Mouse (Mus musculus) kidney, embryonic 16.5 days (tissue): Measurements from ENCODE around the gene Atp6v1e2. TPM values are rescaled to one million over a fixed set of nuclear protein-coding genes. Genes with fewer than 3 reads are reported as not detected.

Source experiments
- ATAC-seq: fragments of 200-750 bp; cut with Nextera tagmentation; 2 replicates; pipeline ENCODE4 v1.8.0; 2017; ENCODE audit warnings: moderate TSS enrichment; ENCODE audit not compliant: low FRiP score, low TSS enrichment
- H3K27ac ChIP-seq: fragments of 300-500 bp; sonication (generic); 2 replicates; pipeline ENCODE4 v1.5.1; 2014; ENCODE audit warnings: low read length
- H3K27me3 ChIP-seq: fragments of 300-500 bp; sonication (generic); 2 replicates; pipeline ENCODE4 v1.6.1; 2014; ENCODE audit warnings: low read length, control low read depth, mixed read lengths; ENCODE audit not compliant: insufficient read depth
- H3K36me3 ChIP-seq: fragments of 300-500 bp; sonication (generic); 2 replicates; pipeline ENCODE4 v1.6.1; 2014; ENCODE audit warnings: low read length, control low read depth, mixed read lengths; ENCODE audit not compliant: insufficient read depth
- H3K4me1 ChIP-seq: fragments of 300-500 bp; sonication (generic); 2 replicates; pipeline ENCODE4 v1.6.1; 2014; ENCODE audit warnings: low read length, control low read depth, mixed read lengths; ENCODE audit not compliant: insufficient read depth
- H3K4me2 ChIP-seq: fragments of 300-500 bp; sonication (generic); replicated peaks from 2 replicates; pipeline ENCODE4 v1.6.1; 2014; ENCODE audit warnings: low read depth, low read length
- H3K4me3 ChIP-seq: fragments of 300-500 bp; sonication (generic); 2 replicates; pipeline ENCODE4 v1.5.1; 2014; ENCODE audit warnings: mild to moderate bottlenecking, low read length
- H3K9ac ChIP-seq: fragments of 300-500 bp; sonication (generic); replicated peaks from 2 replicates; pipeline ENCODE4 v1.6.1; 2014; ENCODE audit warnings: low read length
- H3K9me3 ChIP-seq: fragments of 300-500 bp; sonication (generic); 2 replicates; pipeline ENCODE4 v1.6.1; 2016; ENCODE audit warnings: low read length, control low read depth
- WGBS: fragments of 180-500 bp; shearing (Covaris S2); extraction: QIAGEN DNeasy Blood & Tissue Kit; methylation state at CpG from one replicate; pipeline ENCODE4 v1.1.7; 2014; 5-methylcytosine and 5-hydroxymethylcytosine counted together
- polyA plus RNA-seq: library from polyadenylated mRNA; unstranded; fragments of >200 nt; fragmentation: Nextera tagmentation; extraction: Ambion mirVana; gene quantifications from 2 replicates; pipeline ENCODE4 v1.2.1, GENCODE M21; 2015

Gene Atp6v1e2
- polyA plus RNA-seq, 1 experiment from 2014 or later = not detected

DNA sequence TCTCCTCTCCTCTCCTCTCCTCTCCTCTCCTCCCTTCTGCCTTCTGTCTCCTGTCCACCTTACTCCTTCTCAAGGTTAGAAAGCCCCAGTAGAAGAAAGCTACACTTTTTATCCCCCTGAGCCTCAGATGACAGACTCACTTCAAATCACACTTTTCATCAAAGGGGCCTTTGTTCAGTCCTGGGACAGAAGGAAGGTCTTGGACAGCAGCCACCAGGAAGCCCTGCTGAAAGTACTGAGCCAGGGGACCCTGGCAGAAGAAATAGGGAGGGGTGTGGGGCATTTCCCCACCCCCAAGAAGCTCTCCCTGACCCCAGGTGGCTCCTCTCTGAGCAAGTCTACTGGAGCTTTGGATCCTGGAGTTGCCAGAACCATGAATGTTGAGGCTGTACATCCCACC is 17.7 kb downstream of the Atp6v1e2 start:
- Histone ChIP-seq H3K27ac (no peak overlapping the region), H3K4me3 (no peak overlapping the region), H3K36me3 (no peaks in the 10 kb centered on the region), H3K4me1 (peaks cover 14% of the 10 kb centered on the region; the same call in 1 of the 2 replicates), H3K9me3 (peaks cover 5% of the 10 kb centered on the region; the same call in 1 of the 2 replicates), H3K9ac (no peak overlapping the region), H3K4me2 (no peak overlapping the region), H3K27me3 (no peaks in the 10 kb centered on the region)
- no peak for ATAC-seq

DNA sequence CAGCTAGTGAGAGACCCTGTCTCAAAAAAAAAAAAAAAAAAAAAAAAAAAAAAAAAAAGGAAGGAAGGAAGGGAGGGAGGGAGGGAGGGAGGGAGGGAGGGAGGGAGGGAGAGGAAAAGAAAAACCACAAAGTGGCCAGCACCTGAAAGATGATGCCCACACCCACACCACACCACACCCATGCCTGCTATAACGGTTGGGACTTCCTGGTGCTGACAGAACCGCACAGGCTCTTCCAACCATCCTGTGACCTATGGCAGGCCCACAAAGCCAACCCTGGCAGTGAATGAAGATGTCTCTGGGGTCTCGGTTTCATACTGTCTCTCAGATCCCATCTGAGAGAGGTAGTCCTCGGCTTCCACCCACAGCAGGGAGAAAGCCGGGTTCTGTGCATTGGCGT is 18.3 kb downstream of the Atp6v1e2 start:
- Histone ChIP-seq H3K4me3 (no peak overlapping the region), H3K27me3 (no peaks in the 10 kb centered on the region), H3K4me2 (no peak overlapping the region), H3K4me1 (peaks cover 14% of the 10 kb centered on the region; the same call in 1 of the 2 replicates), H3K9ac (no peak overlapping the region), H3K27ac (no peak overlapping the region), H3K36me3 (no peaks in the 10 kb centered on the region), H3K9me3 (peaks cover 5% of the 10 kb centered on the region; the same call in 1 of the 2 replicates)
- WGBS = 79% methylated on average over 6 of the region's 6 CpGs
- no peak for ATAC-seq

DNA sequence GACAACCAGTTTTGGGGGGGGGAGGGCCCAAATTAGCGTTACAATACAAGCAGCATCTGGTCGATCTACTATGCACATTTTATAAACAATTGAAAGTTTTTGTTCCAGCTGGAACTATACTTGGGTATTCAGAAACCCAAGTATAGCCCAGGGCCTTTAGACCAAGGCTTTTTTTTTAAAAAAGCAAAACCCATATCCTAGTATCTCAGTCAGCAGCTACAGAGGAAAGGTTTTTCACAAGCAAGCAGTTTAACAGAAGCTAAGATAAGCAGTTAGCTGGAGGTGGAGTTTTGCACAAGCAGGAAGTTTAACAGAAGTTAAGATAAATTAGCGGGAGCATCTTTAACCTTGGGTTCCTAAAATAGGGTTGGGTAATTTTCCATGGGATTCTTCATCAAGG is 20.9 kb downstream of the Atp6v1e2 start:
- H3K9me3 ChIP-seq = peaks cover 5% of the 10 kb centered on the region; the same call in 1 of the 2 replicates
- no peak overlapping the region for H3K4me3 ChIP-seq
- 93% methylated on average over 3 of the region's 3 CpGs for WGBS
- H3K4me2 ChIP-seq = no peak overlapping the region
- ATAC-seq = no peak
- H3K9ac ChIP-seq = no peak overlapping the region
- no peaks in the 10 kb centered on the region for H3K27me3 ChIP-seq
- no peak overlapping the region for H3K27ac ChIP-seq
- no peaks in the 10 kb centered on the region for H3K36me3 ChIP-seq
- H3K4me1 ChIP-seq = 0 out of 2 replicates have a peak, but pooled peaks cover 5% of the 10 kb centered on the region

DNA sequence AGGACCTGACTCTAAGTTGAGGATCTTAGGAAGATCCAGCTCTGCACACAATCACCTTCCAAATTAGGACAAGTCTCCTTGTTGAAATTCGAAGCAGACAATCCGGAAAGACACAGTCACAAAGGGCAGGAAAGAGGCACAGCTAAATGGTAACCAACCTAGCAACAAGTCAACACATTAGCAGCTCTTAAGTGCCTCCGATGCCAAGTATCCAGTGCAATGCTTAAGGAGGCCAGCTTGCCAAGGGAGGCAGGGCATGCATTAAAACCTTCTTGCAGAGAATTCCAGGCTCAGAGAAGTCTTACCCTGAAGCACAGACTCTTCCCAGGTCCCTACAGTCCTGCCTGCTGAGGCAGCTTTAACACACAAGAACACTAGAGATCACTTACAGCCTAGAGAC is 23.0 kb downstream of the Atp6v1e2 start:
- Histone ChIP-seq H3K4me2 (no peak overlapping the region), H3K4me1 (0 out of 2 replicates have a peak, but pooled peaks cover 5% of the 10 kb centered on the region), H3K27ac (no peak overlapping the region), H3K27me3 (no peaks in the 10 kb centered on the region), H3K9me3 (peaks cover 5% of the 10 kb centered on the region; the same call in 1 of the 2 replicates), H3K36me3 (no peaks in the 10 kb centered on the region), H3K9ac (no peak overlapping the region), H3K4me3 (no peak overlapping the region)
- 78% methylated on average over 3 of the region's 3 CpGs for WGBS
- no peak for ATAC-seq

DNA sequence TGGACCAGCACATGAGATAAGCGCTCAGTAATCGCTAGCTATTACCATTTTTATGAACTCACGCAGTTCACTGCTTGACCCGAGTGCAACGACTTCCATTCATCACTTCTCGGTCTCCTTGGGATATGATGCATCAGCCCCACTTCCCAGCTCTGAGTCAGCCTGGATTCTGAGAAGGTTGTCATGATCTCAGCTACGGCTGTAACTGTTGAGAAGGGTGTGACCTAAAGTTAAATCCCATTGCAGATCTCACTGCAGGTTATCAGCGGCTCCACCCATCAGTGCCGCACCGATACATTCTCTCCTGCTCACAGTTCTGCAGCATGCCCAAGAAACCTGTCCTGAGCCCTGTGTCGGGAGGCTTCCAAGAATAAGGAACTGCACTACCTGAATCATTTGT is 28.0 kb downstream of the Atp6v1e2 start:
- Histone ChIP-seq H3K4me3 (no peak overlapping the region), H3K4me1 (0 out of 2 replicates have a peak, but pooled peaks cover 5% of the 10 kb centered on the region), H3K9me3 (no peaks in the 10 kb centered on the region), H3K36me3 (no peaks in the 10 kb centered on the region), H3K4me2 (no peak overlapping the region), H3K27me3 (no peaks in the 10 kb centered on the region), H3K27ac (no peak overlapping the region), H3K9ac (no peak overlapping the region)
- ATAC-seq = no peak
- WGBS = 48% methylated on average over 11 of the region's 11 CpGs

DNA sequence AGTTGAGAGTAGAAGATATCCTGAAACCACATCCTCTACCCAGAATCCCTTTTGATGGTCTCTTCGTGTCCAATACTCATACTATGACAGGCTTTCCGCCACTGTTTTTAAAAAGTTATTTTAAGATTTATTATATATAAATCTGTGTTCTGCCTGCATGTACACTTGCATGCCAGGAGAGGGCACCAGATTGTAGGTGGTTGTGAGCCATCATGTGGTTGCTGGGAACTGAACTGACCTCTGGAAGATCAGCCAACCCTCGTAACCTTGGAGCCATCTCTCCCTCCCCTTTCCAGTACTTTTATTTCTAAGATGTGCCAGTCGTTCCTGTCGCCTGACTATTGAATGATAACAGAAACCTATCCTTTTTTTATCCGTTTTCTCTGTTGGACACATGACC is 28.9 kb downstream of the Atp6v1e2 start:
- H3K4me1 ChIP-seq = 0 out of 2 replicates have a peak, but pooled peaks cover 5% of the 10 kb centered on the region
- no peaks in the 10 kb centered on the region for H3K9me3 ChIP-seq
- H3K36me3 ChIP-seq = no peaks in the 10 kb centered on the region
- H3K9ac ChIP-seq = no peak overlapping the region
- no peaks in the 10 kb centered on the region for H3K27me3 ChIP-seq
- H3K4me3 ChIP-seq = no peak overlapping the region
- no peak overlapping the region for H3K4me2 ChIP-seq
- 71% methylated on average over 6 of the region's 6 CpGs for WGBS
- H3K27ac ChIP-seq = no peak overlapping the region
- no peak for ATAC-seq

DNA sequence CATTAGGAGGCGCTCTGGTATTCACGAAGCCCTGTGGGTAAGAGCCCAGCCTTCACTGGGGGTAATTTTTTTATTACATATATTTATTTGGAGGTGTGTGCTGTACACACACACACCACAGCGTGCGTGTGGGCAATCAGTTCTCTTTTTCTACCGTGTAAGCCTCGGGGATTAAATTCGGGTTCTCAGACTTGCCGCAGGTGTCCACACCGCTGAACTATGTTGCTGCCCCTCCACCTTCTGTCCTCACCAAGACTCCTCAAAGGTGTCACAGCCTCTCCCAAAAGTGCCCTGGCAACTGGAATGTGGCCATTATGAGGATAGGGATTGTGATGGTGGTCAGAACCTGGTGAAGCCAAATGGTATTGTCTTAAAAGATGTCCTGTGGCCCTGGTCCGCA is 30.6 kb downstream of the Atp6v1e2 start, which contains the start of gene Tmem247:
Tmem247 (plus strand) TSS at position 301 of the 400 bp plus-strand sequence.
- no peak for ATAC-seq
- 91% methylated on average over 10 of the region's 10 CpGs for WGBS
- Histone ChIP-seq H3K9ac (no peak within 1 kb of the TSS), H3K36me3 (no peaks in the 10 kb centered on the region), H3K27me3 (no peaks in the 10 kb centered on the region), H3K27ac (no peak within 1 kb of the TSS), H3K4me3 (no peak within 1 kb of the TSS), H3K4me1 (no peaks in the 10 kb centered on the region), H3K9me3 (no peaks in the 10 kb centered on the region), H3K4me2 (no peak within 1 kb of the TSS)

DNA sequence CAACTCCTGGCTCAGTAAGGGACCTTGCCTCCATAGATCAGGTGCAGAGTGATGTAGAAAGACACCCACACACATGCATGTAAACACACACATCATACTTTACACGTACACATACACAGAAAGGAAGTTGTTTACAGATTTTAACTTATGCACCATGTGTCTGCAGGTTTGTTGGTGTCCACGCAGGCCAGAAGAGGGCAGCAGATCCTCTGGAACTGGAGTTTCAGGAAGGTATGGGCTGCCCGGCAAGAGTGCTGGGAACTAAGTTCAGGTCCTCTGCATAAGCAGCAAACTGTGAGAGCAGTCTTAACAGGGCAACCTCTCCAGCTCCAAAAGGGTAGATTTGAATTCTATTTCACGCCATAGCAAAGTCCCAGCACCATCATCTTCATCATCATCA is 32.2 kb downstream of the Atp6v1e2 start:
- H3K36me3 ChIP-seq = no peaks in the 10 kb centered on the region
- no peak for ATAC-seq
- 83% methylated on average over 4 of the region's 4 CpGs for WGBS

DNA sequence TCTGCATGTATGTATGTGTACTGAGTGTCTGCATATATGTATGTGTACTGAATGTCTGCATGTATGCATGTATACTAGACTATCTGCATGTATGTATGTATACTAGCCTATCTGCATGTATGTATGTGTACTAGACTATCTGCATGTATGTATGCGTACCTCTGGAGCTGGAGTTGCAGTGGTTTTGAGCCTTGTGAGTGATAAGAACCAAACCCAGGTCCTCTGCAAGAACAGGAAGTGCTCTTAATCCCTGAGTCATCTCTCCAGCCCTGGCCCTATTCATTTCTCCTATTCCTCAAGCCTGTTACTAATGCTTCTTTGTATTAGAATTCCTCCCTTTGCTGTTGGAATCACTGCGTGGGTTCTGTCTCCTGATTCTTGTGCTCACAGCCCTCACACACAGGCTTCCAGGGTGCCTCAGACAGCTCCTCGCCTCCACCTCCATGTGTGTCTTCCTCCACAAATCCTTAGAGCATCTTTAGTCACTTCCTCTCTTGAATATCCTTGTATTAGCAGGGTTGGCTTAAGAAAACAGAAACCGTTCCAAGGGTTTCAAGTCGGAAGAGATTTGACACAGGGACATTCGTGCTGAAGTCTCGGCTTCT is 34.6 kb downstream of the Atp6v1e2 start:
- Histone ChIP-seq H3K4me2 (no peak overlapping the region), H3K36me3 (no peaks in the 10 kb centered on the region), H3K4me3 (no peak overlapping the region), H3K9ac (no peak overlapping the region), H3K27me3 (no peaks in the 10 kb centered on the region), H3K9me3 (no peaks in the 10 kb centered on the region), H3K27ac (no peak overlapping the region), H3K4me1 (no peaks in the 10 kb centered on the region)
- ATAC-seq = no peak
- WGBS = 72% methylated on average over 7 of the region's 7 CpGs

More for the DNA sequence above, 32.2 kb downstream of the Atp6v1e2 start:
- Histone ChIP-seq H3K27ac (no peak overlapping the region), H3K27me3 (no peaks in the 10 kb centered on the region), H3K4me1 (no peaks in the 10 kb centered on the region), H3K4me3 (no peak overlapping the region), H3K9me3 (no peaks in the 10 kb centered on the region), H3K4me2 (no peak overlapping the region), H3K9ac (no peak overlapping the region)

DNA sequence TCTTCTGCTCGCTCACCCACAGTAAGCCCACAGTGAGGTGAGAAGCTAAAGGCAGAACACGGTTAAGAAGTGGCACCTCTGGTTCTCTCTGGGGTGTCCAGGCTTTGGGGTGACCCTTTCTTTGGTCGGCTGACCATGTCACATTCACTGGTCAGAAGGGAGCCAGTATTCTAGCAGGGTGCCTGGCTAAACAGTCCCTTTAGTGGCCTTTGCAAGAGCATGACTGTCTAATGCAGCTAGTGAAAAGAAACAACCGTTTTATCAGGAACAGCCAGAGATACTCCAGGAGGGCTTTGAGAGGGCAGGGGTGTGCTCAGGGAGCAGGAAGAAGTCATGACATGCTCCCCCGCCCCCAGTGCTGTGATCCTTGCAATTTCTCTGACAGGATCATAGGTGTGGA is 36.4 kb downstream of the Atp6v1e2 start:
- no peak overlapping the region for H3K4me3 ChIP-seq
- no peak overlapping the region for H3K9ac ChIP-seq
- WGBS = 63% methylated on average over 5 of the region's 5 CpGs
- no peaks in the 10 kb centered on the region for H3K36me3 ChIP-seq
- no peaks in the 10 kb centered on the region for H3K4me1 ChIP-seq
- H3K27me3 ChIP-seq = no peaks in the 10 kb centered on the region
- no peak overlapping the region for H3K4me2 ChIP-seq
- ATAC-seq = no peak
- no peaks in the 10 kb centered on the region for H3K9me3 ChIP-seq
- no peak overlapping the region for H3K27ac ChIP-seq
